Mouse (Mus musculus) G1E (cell line): Measurements from ENCODE around the gene Best1. TPM values are rescaled to one million over a fixed set of nuclear protein-coding genes. Genes with fewer than 3 reads are reported as not detected.

Experiments
- ATAC-seq: 2 replicates; pipeline ENCODE4 v1.8.0; 2016; ENCODE audit warnings: mild to moderate bottlenecking; ENCODE audit not compliant: insufficient number of reproducible peaks, poor library complexity, low FRiP score, severe bottlenecking; ENCODE audit errors: extremely low read depth
- DNase-seq: peaks from one replicate; pipeline ENCODE4 v3.0.0; 2012; ENCODE audit warnings: low spot score
- H3K27me3 ChIP-seq: 2 replicates; pipeline ENCODE4 v1.6.1; 2012; ENCODE audit warnings: mild to moderate bottlenecking, low read length, inconsistent platforms; ENCODE audit not compliant: insufficient read depth
- H3K36me3 ChIP-seq: replicated peaks from 2 replicates; pipeline ENCODE3; 2012; ENCODE audit warnings: mild to moderate bottlenecking, inconsistent platforms
- H3K4me1 ChIP-seq: 2 replicates; pipeline ENCODE4 v1.6.1; 2012; ENCODE audit warnings: low read depth, low read length, inconsistent platforms, mixed read lengths; ENCODE audit not compliant: insufficient read depth
- H3K4me3 ChIP-seq: 2 replicates; pipeline ENCODE4 v1.5.1; 2012; ENCODE audit warnings: low read depth, mild to moderate bottlenecking, inconsistent platforms, low read length, moderate library complexity, mixed read lengths
- H3K9me3 ChIP-seq: replicated peaks from 2 replicates; pipeline ENCODE4 v1.6.1; 2012; ENCODE audit warnings: inconsistent platforms
- CTCF ChIP-seq: IDR thresholded peaks from 2 replicates; pipeline ENCODE4 v1.5.1; 2012; ENCODE audit warnings: low read depth, low read length, inconsistent platforms, mixed read lengths
- GATA1 ChIP-seq: IDR thresholded peaks from 2 replicates; pipeline ENCODE4 v1.6.1; 2012; ENCODE audit warnings: borderline replicate concordance, low read length, inconsistent platforms, mixed read lengths
- GATA2 ChIP-seq: IDR thresholded peaks from 2 replicates; pipeline ENCODE4 v1.6.1; 2012; ENCODE audit warnings: low read depth, low read length, inconsistent platforms, borderline replicate concordance
- POLR2AphosphoS5 ChIP-seq: IDR thresholded peaks from 2 replicates; pipeline ENCODE4 v1.6.1; 2012; ENCODE audit warnings: low read depth, low read length, inconsistent platforms; ENCODE audit not compliant: insufficient replicate concordance
- TAL1 ChIP-seq: conservative IDR thresholded peaks from 2 replicates; pipeline ENCODE4 v1.6.1; 2012; ENCODE audit warnings: low read depth, low read length, inconsistent platforms, mixed read lengths
- polyA plus RNA-seq: library from polyadenylated mRNA; stranded (reverse); fragments of >175 nt; gene quantifications from 2 replicates; pipeline ENCODE4 v1.2.3, GENCODE M21; 2012
- total RNA-seq, 2 experiments: library from RNA; stranded (forward) in 1 of 2; stranded (reverse) in 1 of 2; fragments of 200-1000 nt in 1 of 2; fragments of >200 nt in 1 of 2; fragmentation: Nextera tagmentation in 1 of 2; gene quantifications; 2 replicates each; pipeline ENCODE4 v1.2.3; 2014 to 2017

Gene Best1
- total and polyA plus RNA-seq, 3 experiments, result 0.03 to 0.22 TPM; not detected in 1

GRCm38 (mm10) chr19:9989171-9989883 lies 12.1 kb downstream of the Best1 start:
- TF ChIP-seq GATA2 (no peak), POLR2AphosphoS5 (no peak), CTCF (peak; percentile 65), GATA1 (no peak)
- ATAC-seq (peak; percentile 37; the same call in 1 of the 2 replicates), DNase-seq (no peak)
- Histone ChIP-seq H3K36me3 (peaks cover 22% of the 10 kb centered on the region), H3K9me3 (no peaks in the 10 kb centered on the region), H3K4me1 (peaks cover 93% of the 10 kb centered on the region), H3K27me3 (no peaks in the 10 kb centered on the region), H3K4me3 (peak overlapping the region; percentile 64; the same call in 1 of the 2 replicates)

- H3K36me3 ChIP-seq, result peaks cover 35% of the 10 kb centered on the region
- no peaks in the 10 kb centered on the region for H3K9me3 ChIP-seq
- ATAC-seq (no peak), DNase-seq (no peak)
- peaks cover 83% of the 10 kb centered on the region for H3K4me1 ChIP-seq
- no peak for TF ChIP-seq TAL1
- 0 out of 2 replicates have a peak, but pooled peaks have one; percentile 13 for TF ChIP-seq POLR2AphosphoS5
- TF ChIP-seq CTCF, result no peak
- H3K27me3 ChIP-seq, result no peaks in the 10 kb centered on the region
- no peak overlapping the region; the same call in 1 of the 2 replicates for H3K4me3 ChIP-seq
These were observed 13.8 kb downstream of the Best1 start for GRCm38 (mm10) chr19:9987593-9987992.

DNA sequence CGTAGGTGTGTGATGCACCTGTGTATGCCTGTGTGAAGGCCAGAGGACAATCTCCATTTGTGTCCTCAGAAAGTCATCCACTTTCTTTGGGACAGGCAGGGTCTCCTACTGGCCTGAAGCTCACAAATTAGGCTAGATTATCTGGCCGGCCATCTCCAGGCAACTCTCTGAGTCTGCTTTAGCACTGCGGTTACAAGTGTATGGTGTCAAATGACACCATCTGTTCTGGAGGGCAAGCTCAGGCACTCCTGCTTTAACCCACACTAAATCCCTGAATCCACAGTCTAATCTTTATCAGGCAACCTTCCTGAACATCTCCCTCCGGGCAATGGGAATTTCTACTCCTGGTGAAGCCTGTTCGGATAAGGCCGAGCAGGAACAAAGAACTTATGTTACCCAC lies 14.2 kb downstream of the Best1 start:
- TF ChIP-seq TAL1 (peak; percentile 49), GATA1 (no peak), GATA2 (peak; percentile 86; the same call in 1 of the 2 replicates), CTCF (no peak), POLR2AphosphoS5 (peak; percentile 28; the same call in 1 of the 2 replicates)
- H3K36me3 ChIP-seq, result peaks cover 35% of the 10 kb centered on the region
- ATAC-seq (no peak; the same call in 1 of the 2 replicates), DNase-seq (no peak)
- H3K4me1 ChIP-seq, result peaks cover 80% of the 10 kb centered on the region
- H3K9me3 ChIP-seq, result no peaks in the 10 kb centered on the region
- H3K4me3 ChIP-seq, result no peak overlapping the region; the same call in 1 of the 2 replicates
- H3K27me3 ChIP-seq, result no peaks in the 10 kb centered on the region

- TF ChIP-seq POLR2AphosphoS5 (0 out of 2 replicates have a peak, but pooled peaks have one; percentile 10), TAL1 (no peak)
- H3K4me1 ChIP-seq, result peaks cover 80% of the 10 kb centered on the region
These were observed 15.5 kb downstream of the Best1 start for GRCm38 (mm10) chr19:9985900-9986421.

DNA sequence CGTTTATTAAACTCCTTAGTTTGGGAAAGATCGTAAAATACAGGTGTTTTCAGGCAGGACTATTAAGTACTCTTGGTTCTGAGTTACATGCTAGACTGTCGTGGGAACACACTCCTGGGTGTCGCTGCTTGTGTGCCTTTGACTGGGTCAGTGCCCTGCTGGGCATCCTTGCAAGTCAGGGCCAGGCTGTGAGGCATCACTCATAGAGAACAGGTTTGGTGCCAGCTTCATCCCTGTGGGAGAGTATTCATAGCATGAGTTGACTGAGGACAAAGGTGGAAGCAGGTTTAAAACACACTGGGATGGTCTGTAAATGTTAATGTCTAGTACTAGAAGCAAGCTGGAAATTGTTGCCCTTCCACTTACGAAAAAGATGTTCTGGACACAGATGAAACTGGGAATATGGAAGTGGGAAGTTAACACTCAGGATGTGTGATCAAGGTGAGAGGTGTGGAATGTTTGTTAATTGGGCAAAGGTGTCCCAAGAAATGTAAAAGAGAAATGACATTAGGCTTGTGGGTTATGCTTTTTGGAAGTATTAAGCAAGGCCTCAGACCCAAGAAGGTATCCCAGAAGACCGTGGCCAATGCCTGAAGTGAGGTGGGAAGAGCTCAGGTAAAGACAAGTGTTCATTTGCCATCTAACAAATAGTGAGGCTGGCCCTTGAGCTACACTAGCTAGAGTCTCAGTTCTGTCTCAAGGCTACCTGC lies 16.1 kb downstream of the Best1 start:
- H3K4me3 ChIP-seq, result peak overlapping the region; percentile 63
- ATAC-seq (no peak), DNase-seq (no peak)
- peaks cover 79% of the 10 kb centered on the region for H3K4me1 ChIP-seq
- H3K27me3 ChIP-seq, result no peaks in the 10 kb centered on the region
- H3K9me3 ChIP-seq, result no peaks in the 10 kb centered on the region
- peaks cover 35% of the 10 kb centered on the region for H3K36me3 ChIP-seq
- TF ChIP-seq GATA1 (no peak), POLR2AphosphoS5 (peak; percentile 92; the same call in 1 of the 2 replicates)

More at GRCm38 (mm10) chr19:9985900-9986421, 15.5 kb downstream of the Best1 start:
- H3K27me3 ChIP-seq, result no peaks in the 10 kb centered on the region
- no peak for DNase-seq
- no peak overlapping the region; the same call in 1 of the 2 replicates for H3K4me3 ChIP-seq
- no peak for ATAC-seq
- H3K36me3 ChIP-seq, result peaks cover 35% of the 10 kb centered on the region
- no peaks in the 10 kb centered on the region for H3K9me3 ChIP-seq
